Mouse (Mus musculus) midbrain, embryonic 14.5 days (tissue): ENCODE data around the gene Olfr631. TPM values are rescaled to one million over a fixed set of nuclear protein-coding genes. Genes with fewer than 3 reads are reported as not detected.
A peak's percentile ranks its signal among the peaks of the same experiment; 100 is the strongest.

Source experiments
- ATAC-seq: fragments of 200-750 bp; cut with Nextera tagmentation; 2 replicates; pipeline ENCODE4 v1.8.0; 2017; ENCODE audit warnings: moderate number of reproducible peaks, moderate library complexity; ENCODE audit not compliant: low FRiP score, low TSS enrichment
- DNase-seq: peaks from one replicate; pipeline ENCODE4 v3.0.0-alpha.2; 2015
- H3K27ac ChIP-seq: fragments of 300-500 bp; sonication (generic); replicated peaks from 2 replicates; pipeline ENCODE4 v1.5.1; 2014; ENCODE audit warnings: mild to moderate bottlenecking, low read depth, low read length, moderate library complexity
- H3K27me3 ChIP-seq: fragments of 300-500 bp; sonication (generic); 2 replicates; pipeline ENCODE4 v1.6.1; 2014; ENCODE audit warnings: low read length, control low read depth, mixed read lengths; ENCODE audit not compliant: control insufficient read depth, insufficient read depth
- H3K36me3 ChIP-seq: fragments of 300-500 bp; sonication (generic); 2 replicates; pipeline ENCODE4 v1.6.1; 2014; ENCODE audit warnings: low read length, control low read depth; ENCODE audit not compliant: control insufficient read depth, insufficient read depth
- H3K4me1 ChIP-seq: fragments of 300-500 bp; sonication (generic); 2 replicates; pipeline ENCODE4 v1.6.1; 2014; ENCODE audit warnings: mild to moderate bottlenecking, antibody characterized with exemption, low read length, control low read depth; ENCODE audit not compliant: control insufficient read depth, insufficient read depth
- H3K4me2 ChIP-seq: fragments of 300-500 bp; sonication (generic); 2 replicates; pipeline ENCODE4 v1.6.1; 2014; ENCODE audit warnings: mild to moderate bottlenecking, low read length, moderate library complexity
- H3K4me3 ChIP-seq: fragments of 300-500 bp; sonication (generic); replicated peaks from 2 replicates; pipeline ENCODE4 v1.5.1; 2014; ENCODE audit warnings: low read depth, low read length
- H3K9ac ChIP-seq: fragments of 300-500 bp; sonication (generic); replicated peaks from 2 replicates; pipeline ENCODE4 v1.6.1; 2014; ENCODE audit warnings: mild to moderate bottlenecking, low read length, moderate library complexity
- H3K9me3 ChIP-seq: fragments of 300-500 bp; sonication (generic); 2 replicates; pipeline ENCODE4 v1.6.1; 2016; ENCODE audit warnings: low read length, control low read depth, mixed read lengths; ENCODE audit not compliant: control insufficient read depth
- WGBS: fragments of 180-500 bp; shearing (Covaris S2); extraction: QIAGEN DNeasy Blood & Tissue Kit; methylation state at CpG from one replicate; pipeline ENCODE4 v1.1.7; 2014; 5-methylcytosine and 5-hydroxymethylcytosine counted together
- polyA plus RNA-seq: library from polyadenylated mRNA; unstranded; fragments of >200 nt; fragmentation: Nextera tagmentation; extraction: Ambion mirVana; gene quantifications from 2 replicates; pipeline ENCODE4 v1.2.1, GENCODE M21; 2014

Olfr631 gene
- polyA plus RNA-seq, result not detected in 2 replicates

- Histone ChIP-seq H3K4me3 (no peak within 1 kb of the TSS), H3K4me2 (no peak within 1 kb of the TSS), H3K9me3 (no peaks in the 10 kb centered on the region), H3K4me1 (no peaks in the 10 kb centered on the region), H3K9ac (no peak within 1 kb of the TSS), H3K27ac (no peak within 1 kb of the TSS), H3K27me3 (no peaks in the 10 kb centered on the region), H3K36me3 (no peaks in the 10 kb centered on the region)
- ATAC-seq (no peak), DNase-seq (no peak)
These were observed at the start of gene Olfr631 for GRCm38 (mm10) chr7:103928525-103928924. TSS of gene Olfr631 (plus strand) at chr7:103928825.

GRCm38 (mm10) chr7:103886152-103886551 lies 42.5 kb upstream of the Olfr631 start, which contains the start of gene Olfr66:
TSS of gene Olfr66 (minus strand) at chr7:103886252.
- Histone ChIP-seq H3K36me3 (no peaks in the 10 kb centered on the region), H3K4me2 (no peak within 1 kb of the TSS), H3K9me3 (no peaks in the 10 kb centered on the region), H3K4me1 (no peaks in the 10 kb centered on the region), H3K27ac (no peak within 1 kb of the TSS), H3K4me3 (no peak within 1 kb of the TSS), H3K27me3 (no peaks in the 10 kb centered on the region), H3K9ac (no peak within 1 kb of the TSS)
- ATAC-seq (no peak), DNase-seq (no peak)

- H3K36me3 ChIP-seq, result no peaks in the 10 kb centered on the region
- ATAC-seq, result no peak
- no peaks in the 10 kb centered on the region for H3K27me3 ChIP-seq
- H3K4me1 ChIP-seq, result no peaks in the 10 kb centered on the region
- H3K27ac ChIP-seq, result no peak within 1 kb of the TSS
- H3K4me2 ChIP-seq, result no peak within 1 kb of the TSS
- WGBS, result 68% methylated on average over 1 of the region's 1 CpGs
- H3K4me3 ChIP-seq, result no peak within 1 kb of the TSS
- no peak within 1 kb of the TSS for H3K9ac ChIP-seq
- no peaks in the 10 kb centered on the region for H3K9me3 ChIP-seq
- DNase-seq, result no peak
These were observed 34.2 kb upstream of the Olfr631 start, which contains the start of gene Olfr64 for GRCm38 (mm10) chr7:103894385-103894784. TSS of gene Olfr64 (minus strand) at chr7:103894485.

- 83% methylated on average over 2 of the region's 2 CpGs for WGBS
- Histone ChIP-seq H3K9me3 (no peaks in the 10 kb centered on the region), H3K4me3 (no peak within 1 kb of the TSS), H3K4me1 (no peaks in the 10 kb centered on the region), H3K9ac (no peak within 1 kb of the TSS), H3K4me2 (no peak within 1 kb of the TSS), H3K36me3 (no peaks in the 10 kb centered on the region), H3K27me3 (no peaks in the 10 kb centered on the region), H3K27ac (no peak within 1 kb of the TSS)
- ATAC-seq (no peak), DNase-seq (no peak)
These were observed 25.4 kb upstream of the Olfr631 start, which contains the start of gene Olfr65 for GRCm38 (mm10) chr7:103903187-103903586. TSS of gene Olfr65 (plus strand) at chr7:103903487.

GRCm38 (mm10) chr7:103910047-103910446 lies 18.6 kb upstream of the Olfr631 start:
- ATAC-seq (no peak), DNase-seq (no peak)
- H3K9ac ChIP-seq, result no peak overlapping the region
- H3K9me3 ChIP-seq, result no peaks in the 10 kb centered on the region
- no peak overlapping the region for H3K27ac ChIP-seq
- H3K4me1 ChIP-seq, result no peaks in the 10 kb centered on the region
- 68% methylated on average over 3 of the region's 3 CpGs for WGBS
- no peak overlapping the region for H3K4me3 ChIP-seq
- no peak overlapping the region for H3K4me2 ChIP-seq
- no peaks in the 10 kb centered on the region for H3K27me3 ChIP-seq
- H3K36me3 ChIP-seq, result no peaks in the 10 kb centered on the region

GRCm38 (mm10) chr7:103912969-103913511 lies 15.6 kb upstream of the Olfr631 start:
- Histone ChIP-seq H3K27me3 (no peaks in the 10 kb centered on the region), H3K9me3 (no peaks in the 10 kb centered on the region), H3K27ac (no peak overlapping the region), H3K9ac (no peak overlapping the region), H3K4me1 (no peaks in the 10 kb centered on the region), H3K4me2 (no peak overlapping the region), H3K4me3 (no peak overlapping the region), H3K36me3 (no peaks in the 10 kb centered on the region)
- DNase-seq (peak; percentile 2), ATAC-seq (no peak)
- 48% methylated on average over 8 of the region's 8 CpGs for WGBS

GRCm38 (mm10) chr7:103915338-103915737 lies 13.3 kb upstream of the Olfr631 start:
- no peaks in the 10 kb centered on the region for H3K36me3 ChIP-seq
- H3K4me3 ChIP-seq, result no peak overlapping the region
- H3K9ac ChIP-seq, result no peak overlapping the region
- no peak for ATAC-seq
- no peaks in the 10 kb centered on the region for H3K27me3 ChIP-seq
- H3K27ac ChIP-seq, result no peak overlapping the region
- H3K9me3 ChIP-seq, result no peaks in the 10 kb centered on the region
- DNase-seq, result no peak
- H3K4me2 ChIP-seq, result no peak overlapping the region
- H3K4me1 ChIP-seq, result no peaks in the 10 kb centered on the region

- WGBS, result 67% methylated on average over 2 of the region's 2 CpGs
- H3K4me1 ChIP-seq, result no peaks in the 10 kb centered on the region
- DNase-seq, result no peak
These were observed 5.6 kb downstream of the Olfr631 start, which contains the start of gene Olfr632 for GRCm38 (mm10) chr7:103934264-103934663. TSS of gene Olfr632 (plus strand) at chr7:103934347.

GRCm38 (mm10) chr7:103942730-103943129 lies 14.1 kb downstream of the Olfr631 start:
- peak; percentile 86 for DNase-seq
- no peaks in the 10 kb centered on the region for H3K4me1 ChIP-seq
- no peak overlapping the region for H3K4me2 ChIP-seq
- no peak for ATAC-seq
- no peaks in the 10 kb centered on the region for H3K36me3 ChIP-seq
- no peak overlapping the region for H3K4me3 ChIP-seq
- 26% methylated on average over 2 of the region's 2 CpGs for WGBS
- H3K9ac ChIP-seq, result no peak overlapping the region
- no peaks in the 10 kb centered on the region for H3K9me3 ChIP-seq
- H3K27me3 ChIP-seq, result no peaks in the 10 kb centered on the region
- no peak overlapping the region for H3K27ac ChIP-seq

More at GRCm38 (mm10) chr7:103934264-103934663, 5.6 kb downstream of the Olfr631 start, which contains the start of gene Olfr632:
- no peak within 1 kb of the TSS for H3K27ac ChIP-seq
- H3K9me3 ChIP-seq, result no peaks in the 10 kb centered on the region
- H3K4me2 ChIP-seq, result no peak within 1 kb of the TSS
- H3K27me3 ChIP-seq, result no peaks in the 10 kb centered on the region
- H3K9ac ChIP-seq, result no peak within 1 kb of the TSS
- ATAC-seq, result no peak
- no peaks in the 10 kb centered on the region for H3K36me3 ChIP-seq
- no peak within 1 kb of the TSS for H3K4me3 ChIP-seq
